Mouse (Mus musculus) cerebellum, adult 2 months (tissue): ENCODE data around the gene Mtfp1. TPM values are rescaled to one million over a fixed set of nuclear protein-coding genes. Genes with fewer than 3 reads are reported as not detected.
"Not testable (repeated sequence)": the region's sequence is repeated elsewhere in the genome, so short reads cannot be mapped to it uniquely, and the experiment has no call there.

Experiments used
- DNase-seq, 2 experiments: peaks; one replicate each; pipeline ENCODE4 v3.0.0; 2021
- H3K27ac ChIP-seq: fragments of 200-500 bp; 2 replicates; pipeline ENCODE4 v1.5.1; 2012; ENCODE audit warnings: low read length, control low read depth, inconsistent platforms; ENCODE audit not compliant: insufficient read depth
- H3K27me3 ChIP-seq: fragments of 200-500 bp; 2 replicates; pipeline ENCODE4 v1.6.1; 2012; ENCODE audit warnings: inconsistent platforms, mild to moderate bottlenecking, low read length, moderate library complexity; ENCODE audit not compliant: control insufficient read depth, insufficient read depth
- H3K4me1 ChIP-seq: fragments of 200-500 bp; 2 replicates; pipeline ENCODE4 v1.6.1; 2011; ENCODE audit warnings: low read length; ENCODE audit not compliant: control insufficient read depth, insufficient read depth
- H3K4me3 ChIP-seq: fragments of 200-500 bp; replicated peaks from 2 replicates; pipeline ENCODE3; 2011; ENCODE audit warnings: mild to moderate bottlenecking, low read depth, low read length, control low read depth; ENCODE audit not compliant: insufficient read depth
- CTCF ChIP-seq: fragments of 200-500 bp; IDR thresholded peaks from 2 replicates; pipeline ENCODE4 v1.5.1; 2011; ENCODE audit warnings: low read depth, mild to moderate bottlenecking, control low read depth, low read length, moderate library complexity, borderline replicate concordance; ENCODE audit not compliant: insufficient read depth
- POLR2A ChIP-seq: fragments of 200-500 bp; IDR thresholded peaks from 2 replicates; pipeline ENCODE4 v1.6.1; 2011; ENCODE audit warnings: low read length, control low read depth, borderline replicate concordance; ENCODE audit not compliant: insufficient read depth
- WGBS: fragments of 180-500 bp; shearing (Covaris S2); methylation state at CpG from one replicate; pipeline ENCODE4 v1.1.7; 2018; 5-methylcytosine and 5-hydroxymethylcytosine counted together
- polyA plus RNA-seq: library from polyadenylated mRNA; depleted of rRNA; stranded (reverse); fragments of >200 nt; gene quantifications from 2 replicates; pipeline ENCODE4 v1.2.3, GENCODE M21; 2012

Gene Mtfp1
- polyA plus RNA-seq, 1 experiment = 65.2 TPM

DNA sequence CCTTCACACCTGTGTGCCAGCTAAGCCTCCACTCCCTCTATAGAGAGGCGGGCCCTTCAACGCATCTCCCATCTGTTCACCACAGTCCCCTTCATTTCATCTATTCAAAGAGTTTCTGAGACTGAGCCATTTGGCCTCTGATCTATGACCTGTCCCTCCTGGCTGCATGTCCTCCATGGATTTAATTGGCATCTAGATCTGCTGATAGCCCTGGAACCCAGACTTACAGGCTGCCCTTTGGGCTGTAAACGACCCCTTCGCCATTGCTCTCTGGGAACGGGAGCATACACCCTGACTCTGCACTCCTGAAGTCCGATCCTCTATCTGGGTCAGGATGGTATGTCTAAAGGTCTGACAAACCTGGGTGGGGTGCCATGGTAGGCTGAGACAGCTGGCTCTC lies 17.6 kb upstream of the Mtfp1 start:
- 81% methylated on average over 6 of the region's 6 CpGs for whole genome bisulfite sequencing
- peaks cover 8% of the 10 kb centered on the region; the same call in 1 of the 2 replicates for H3K4me1 ChIP-seq

DNA sequence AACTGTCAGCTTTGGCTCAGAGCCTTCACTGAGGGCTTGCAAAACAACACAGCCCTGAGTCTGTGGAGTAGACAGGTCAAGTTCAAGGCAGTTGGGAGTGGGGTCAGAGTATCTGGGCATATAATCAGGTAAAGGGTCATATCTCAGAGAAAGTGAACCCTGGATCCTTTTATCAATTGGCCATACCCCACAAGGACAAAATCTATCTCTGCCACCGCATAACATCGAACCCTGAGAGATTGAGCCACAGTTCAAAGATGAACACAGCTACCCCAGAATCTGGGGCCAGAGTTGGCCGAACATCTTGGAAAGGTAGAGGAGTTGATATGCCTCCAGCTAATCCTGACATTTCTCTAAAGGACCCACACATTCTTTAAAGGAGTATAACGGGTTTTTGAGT lies 16.8 kb upstream of the Mtfp1 start:
- WGBS = 93% methylated on average over 4 of the region's 4 CpGs
- DNase-seq = no peak
- Histone ChIP-seq H3K27ac (no peak overlapping the region), H3K4me1 (peaks cover 5% of the 10 kb centered on the region; the same call in 1 of the 2 replicates), H3K27me3 (no peaks in the 10 kb centered on the region), H3K4me3 (no peak overlapping the region)
- no peak for TF ChIP-seq CTCF
- TF ChIP-seq POLR2A = no peak

More for the DNA sequence above, 17.6 kb upstream of the Mtfp1 start:
- no peak for TF ChIP-seq POLR2A
- no peak for TF ChIP-seq CTCF
- H3K4me3 ChIP-seq = no peak overlapping the region
- H3K27ac ChIP-seq = no peak overlapping the region
- no peaks in the 10 kb centered on the region for H3K27me3 ChIP-seq
- DNase-seq = no peak

DNA sequence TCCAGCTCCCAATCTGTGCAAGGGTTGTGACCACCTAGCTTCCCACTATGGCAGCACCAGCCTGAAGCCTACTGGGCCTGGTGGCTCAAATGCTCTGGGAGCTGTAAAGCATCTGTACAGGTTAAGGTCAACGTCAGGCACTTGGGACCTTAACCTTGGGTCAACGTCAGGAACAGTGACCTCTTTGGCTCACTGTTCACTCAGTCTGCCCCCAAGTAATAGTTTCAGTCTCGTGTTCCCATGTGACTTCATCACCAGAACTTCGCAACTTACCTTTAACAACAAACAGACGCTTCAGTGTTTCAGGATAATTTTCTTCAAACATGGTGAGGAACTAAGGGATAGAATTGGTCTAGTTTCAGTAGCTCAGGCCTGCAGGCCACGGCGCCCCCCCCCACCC lies 13.4 kb upstream of the Mtfp1 start:
- Histone ChIP-seq H3K4me1 (no peaks in the 10 kb centered on the region), H3K27ac (no peak overlapping the region), H3K4me3 (no peak overlapping the region), H3K27me3 (no peaks in the 10 kb centered on the region)
- no peak for TF ChIP-seq POLR2A
- TF ChIP-seq CTCF = no peak
- no peak for DNase-seq
- WGBS = 85% methylated on average over 7 of the region's 7 CpGs

DNA sequence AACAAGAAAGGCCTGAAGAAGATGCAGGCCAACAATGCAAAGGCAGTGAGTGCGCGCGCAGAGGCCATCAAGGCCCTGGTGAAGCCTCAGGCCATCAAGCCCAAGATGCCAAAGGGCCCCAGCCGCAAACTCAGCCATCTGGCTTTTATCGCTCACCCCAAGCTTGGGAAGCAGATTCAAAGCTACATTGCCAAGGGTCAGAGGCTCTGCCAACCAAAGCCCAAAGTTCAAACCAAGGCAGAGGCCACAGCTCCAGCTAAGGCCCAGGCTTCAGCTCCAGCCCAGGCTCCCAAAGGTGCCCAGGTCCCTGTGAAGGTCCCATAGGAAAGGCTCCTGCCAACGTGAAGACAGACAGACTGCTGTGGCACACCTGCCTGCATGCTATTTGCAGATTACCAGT lies 12.7 kb upstream of the Mtfp1 start:
- H3K27me3 ChIP-seq, DNase-seq, H3K4me3 ChIP-seq, H3K27ac ChIP-seq, H3K4me1 ChIP-seq: not testable (repeated sequence)
- WGBS = 75% methylated on average over 6 of the region's 6 CpGs

DNA sequence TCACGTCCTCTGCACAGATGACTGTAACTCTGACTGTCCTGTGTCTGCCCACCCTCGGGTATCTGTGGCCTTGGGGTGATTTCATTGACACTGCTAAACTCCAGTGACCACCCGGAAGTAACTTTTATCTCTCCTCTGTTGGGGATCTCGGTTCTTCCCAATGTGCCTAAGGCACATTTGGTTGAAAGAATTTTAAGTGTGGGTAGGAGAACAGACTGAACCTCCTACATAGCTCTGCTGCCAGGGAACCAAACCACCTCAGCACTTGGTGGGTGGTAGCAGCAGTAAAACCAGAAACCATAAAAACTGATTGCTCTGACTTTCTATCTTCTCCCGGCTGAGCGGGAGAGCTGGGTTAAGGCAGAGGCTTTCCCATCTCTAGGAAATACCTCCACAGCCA lies 10.2 kb upstream of the Mtfp1 start:
- no peak for TF ChIP-seq POLR2A
- WGBS = 81% methylated on average over 6 of the region's 6 CpGs
- no peak for DNase-seq
- Histone ChIP-seq H3K27ac (no peak overlapping the region), H3K4me1 (no peaks in the 10 kb centered on the region), H3K27me3 (no peaks in the 10 kb centered on the region), H3K4me3 (no peak overlapping the region)

DNA sequence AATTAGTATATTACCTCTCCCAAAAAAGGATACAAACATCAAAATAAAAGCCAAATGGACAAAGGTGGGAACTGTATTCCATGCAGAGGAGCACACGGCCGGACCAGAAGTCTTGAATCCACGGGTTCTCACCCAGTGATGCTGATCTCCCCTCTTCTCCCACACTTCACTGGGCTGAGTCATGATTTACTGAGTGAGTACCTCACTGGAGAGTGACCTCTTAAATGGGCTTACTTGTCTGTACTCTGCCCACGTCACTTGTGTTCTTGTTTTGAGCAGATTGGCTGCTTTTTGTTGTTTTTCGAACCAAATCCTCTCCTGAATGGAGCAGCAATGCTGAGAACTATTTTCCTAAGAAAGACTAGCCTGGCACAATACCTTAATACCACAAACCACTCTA lies 9.7 kb upstream of the Mtfp1 start:
- Histone ChIP-seq H3K27me3 (no peaks in the 10 kb centered on the region), H3K27ac (no peak overlapping the region), H3K4me1 (no peaks in the 10 kb centered on the region), H3K4me3 (no peak overlapping the region)
- 92% methylated on average over 5 of the region's 5 CpGs for WGBS
- no peak for TF ChIP-seq POLR2A
- no peak for TF ChIP-seq CTCF
- DNase-seq = no peak

DNA sequence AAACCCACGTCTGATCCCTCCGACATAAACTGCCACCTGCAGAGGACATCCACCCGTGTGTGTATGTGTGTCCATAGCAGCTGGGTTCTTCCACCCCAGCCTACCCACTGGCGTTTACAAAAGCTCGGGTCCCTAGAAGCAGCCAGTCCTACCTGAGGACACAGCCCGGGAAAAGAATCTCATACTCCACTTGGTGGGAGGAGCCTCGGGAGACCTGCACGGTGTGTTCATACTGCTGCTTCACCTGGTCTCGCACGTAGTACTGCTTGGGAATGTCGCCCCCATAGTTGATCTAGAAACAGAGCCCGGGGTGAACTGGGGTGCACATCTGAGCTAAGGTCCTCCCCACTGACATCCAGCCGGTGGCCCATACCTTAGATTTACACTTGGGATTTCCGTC lies 8.3 kb upstream of the Mtfp1 start:
- DNase-seq = no peak
- TF ChIP-seq CTCF (no peak), POLR2A (no peak)
- Histone ChIP-seq H3K4me3 (no peak overlapping the region), H3K27ac (no peak overlapping the region), H3K27me3 (no peaks in the 10 kb centered on the region), H3K4me1 (no peaks in the 10 kb centered on the region)
- 81% methylated on average over 14 of the region's 14 CpGs for WGBS

DNA sequence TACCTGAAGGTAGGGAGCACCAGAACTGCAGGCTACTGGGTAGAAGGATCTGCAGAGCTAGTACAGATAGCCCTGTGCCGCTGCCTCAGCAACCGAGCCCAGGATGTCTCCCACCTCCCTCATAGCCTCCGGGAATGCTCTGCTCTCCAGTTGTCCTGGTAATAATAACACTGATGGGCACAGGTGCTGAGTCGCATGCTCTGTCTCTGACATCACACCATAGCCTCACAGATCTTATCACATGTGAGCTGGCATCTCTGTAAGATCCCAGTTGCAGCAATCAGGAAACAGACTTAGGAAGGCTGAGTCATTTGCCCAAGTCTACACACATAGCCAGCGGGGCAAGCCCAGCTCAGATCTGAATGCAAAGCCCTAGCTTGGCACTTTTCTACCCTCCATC lies 6.6 kb upstream of the Mtfp1 start:
- 0 out of 2 replicates have a peak, but pooled peaks cover 3% of the 10 kb centered on the region for H3K4me1 ChIP-seq
- H3K4me3 ChIP-seq = no peak overlapping the region
- H3K27ac ChIP-seq = no peak overlapping the region
- no peaks in the 10 kb centered on the region for H3K27me3 ChIP-seq
- 80% methylated on average over 5 of the region's 5 CpGs for WGBS
- no peak for DNase-seq
- TF ChIP-seq CTCF (no peak), POLR2A (no peak)

DNA sequence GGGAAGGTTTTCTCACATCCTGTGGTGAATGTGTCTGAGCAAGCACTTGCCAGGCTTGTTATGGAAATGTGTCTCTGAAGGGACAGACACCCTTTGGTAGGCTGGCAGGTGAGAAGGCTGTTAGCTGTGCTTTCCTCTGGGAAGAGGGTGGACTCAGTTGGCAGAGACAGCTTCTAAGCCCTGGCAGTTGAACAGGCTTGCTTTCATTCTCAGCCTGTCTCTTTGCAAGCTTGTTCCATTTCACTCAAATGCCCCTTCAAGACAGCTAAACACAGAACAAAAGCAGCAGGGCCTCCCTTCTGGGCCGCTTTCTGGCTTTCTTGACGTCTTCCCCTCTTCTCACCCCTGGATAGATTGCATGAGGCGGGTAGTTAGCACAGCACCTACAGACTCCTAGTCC lies 4.2 kb upstream of the Mtfp1 start:
- Histone ChIP-seq H3K27me3 (no peaks in the 10 kb centered on the region), H3K4me1 (0 out of 2 replicates have a peak, but pooled peaks cover 3% of the 10 kb centered on the region), H3K27ac (no peak overlapping the region), H3K4me3 (no peak overlapping the region)
- TF ChIP-seq CTCF (no peak), POLR2A (no peak)
- no peak for DNase-seq
- WGBS = 71% methylated on average over 3 of the region's 3 CpGs
